Mouse (Mus musculus): ENCODE results near the gene Gpr39.

Gpr39 gene

GRCm38 (mm10) chr1:125701101-125701590 lies 24.4 kb downstream of the Gpr39 start:
- CTCF ChIA-PET = no interaction called here

- CTCF ChIA-PET = no interaction called here
These were observed 25.0 kb downstream of the Gpr39 start for GRCm38 (mm10) chr1:125701773-125702172.

GRCm38 (mm10) chr1:125702326-125702725 lies 25.5 kb downstream of the Gpr39 start:
- CTCF ChIA-PET = no interaction called here

DNA sequence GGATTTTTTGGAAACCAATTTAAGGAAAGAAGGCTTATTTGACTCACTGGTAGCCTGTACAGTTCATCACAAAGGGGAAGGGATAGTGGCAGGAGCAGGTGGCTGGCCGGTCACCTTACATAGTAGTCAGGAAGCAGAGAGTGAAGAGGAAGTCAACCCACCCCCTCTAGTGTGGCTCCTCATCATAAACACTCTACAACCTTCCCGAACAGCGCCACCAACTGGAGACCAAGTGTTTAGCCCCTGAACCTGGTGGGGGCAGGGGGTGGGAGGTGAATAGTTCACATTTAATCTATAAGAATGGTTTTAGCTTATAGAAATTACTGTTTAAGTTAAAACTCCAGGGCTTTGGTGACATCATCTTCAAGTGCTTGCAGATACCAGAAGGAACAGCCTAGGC lies 28.6 kb downstream of the Gpr39 start:
- CTCF ChIA-PET = no interaction called here

- CTCF ChIA-PET = no interaction called here
These were observed 38.5 kb downstream of the Gpr39 start for GRCm38 (mm10) chr1:125715286-125715685.

DNA sequence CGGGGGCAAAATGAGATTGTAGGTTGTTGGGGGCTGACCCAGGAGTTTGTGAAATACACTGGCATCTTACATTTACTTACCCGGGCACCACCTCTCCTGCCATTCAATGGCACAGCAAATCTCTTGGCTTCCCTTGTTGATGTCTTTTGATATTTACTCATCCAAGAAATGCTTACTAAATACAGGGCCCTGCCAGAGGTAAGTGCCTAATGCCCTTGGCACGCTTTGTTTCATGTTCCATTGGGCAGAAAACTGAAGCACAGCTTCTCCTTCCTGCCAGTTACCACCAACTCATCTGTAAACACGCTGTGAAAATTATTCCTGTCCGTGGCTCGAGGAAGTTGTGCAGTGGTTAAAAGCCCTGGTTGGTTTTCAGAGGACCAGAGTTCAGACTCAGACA lies 39.4 kb downstream of the Gpr39 start:
- CTCF ChIA-PET = no interaction called here

DNA sequence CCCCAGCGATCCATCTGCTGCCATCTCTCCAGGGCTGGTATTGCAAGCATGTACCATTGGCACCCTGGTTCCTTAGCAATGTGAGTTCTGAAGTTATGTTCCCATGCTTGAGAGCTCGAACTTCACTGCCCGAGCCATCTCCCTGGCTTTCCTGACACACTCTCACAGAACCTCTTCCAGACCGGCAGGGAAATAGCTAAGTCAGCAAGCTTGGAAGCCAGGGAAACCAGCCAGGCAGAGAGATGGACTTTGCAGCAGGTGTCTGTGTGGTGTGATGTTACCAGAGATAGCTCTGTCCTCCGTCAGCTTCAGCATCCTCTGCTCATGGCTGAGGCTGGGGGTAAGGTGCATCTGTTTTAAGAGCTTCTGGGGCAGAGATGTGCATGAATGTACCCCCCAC lies 41.1 kb downstream of the Gpr39 start:
- CTCF ChIA-PET = no interaction called here

DNA sequence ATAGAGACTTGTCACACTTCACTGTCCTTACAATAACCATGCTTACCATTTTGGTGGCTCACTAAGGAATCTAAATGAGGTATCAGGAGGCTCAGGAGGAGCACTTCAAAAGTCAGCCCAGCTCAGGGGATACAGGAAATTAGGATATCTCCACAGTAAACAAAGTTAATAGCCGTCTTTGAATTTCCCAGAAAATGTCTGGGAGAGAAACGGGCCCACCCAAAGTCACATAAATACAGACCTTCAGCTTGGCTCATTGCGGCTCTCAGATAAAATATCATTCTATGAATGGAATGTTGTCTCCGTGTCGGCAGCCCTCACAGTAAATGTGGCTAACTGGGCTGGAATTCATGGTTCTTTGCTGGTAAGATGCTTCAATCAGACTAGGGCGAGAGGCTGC lies 42.3 kb downstream of the Gpr39 start:
- CTCF ChIA-PET = no interaction called here

- CTCF ChIA-PET = no interaction called here
These were observed 44.4 kb downstream of the Gpr39 start for GRCm38 (mm10) chr1:125721104-125721758.

- CTCF ChIA-PET = no interaction called here
These were observed 47.5 kb downstream of the Gpr39 start for GRCm38 (mm10) chr1:125724304-125724703.

- CTCF ChIA-PET = no interaction called here
These were observed 52.3 kb downstream of the Gpr39 start for GRCm38 (mm10) chr1:125729025-125729565.

DNA sequence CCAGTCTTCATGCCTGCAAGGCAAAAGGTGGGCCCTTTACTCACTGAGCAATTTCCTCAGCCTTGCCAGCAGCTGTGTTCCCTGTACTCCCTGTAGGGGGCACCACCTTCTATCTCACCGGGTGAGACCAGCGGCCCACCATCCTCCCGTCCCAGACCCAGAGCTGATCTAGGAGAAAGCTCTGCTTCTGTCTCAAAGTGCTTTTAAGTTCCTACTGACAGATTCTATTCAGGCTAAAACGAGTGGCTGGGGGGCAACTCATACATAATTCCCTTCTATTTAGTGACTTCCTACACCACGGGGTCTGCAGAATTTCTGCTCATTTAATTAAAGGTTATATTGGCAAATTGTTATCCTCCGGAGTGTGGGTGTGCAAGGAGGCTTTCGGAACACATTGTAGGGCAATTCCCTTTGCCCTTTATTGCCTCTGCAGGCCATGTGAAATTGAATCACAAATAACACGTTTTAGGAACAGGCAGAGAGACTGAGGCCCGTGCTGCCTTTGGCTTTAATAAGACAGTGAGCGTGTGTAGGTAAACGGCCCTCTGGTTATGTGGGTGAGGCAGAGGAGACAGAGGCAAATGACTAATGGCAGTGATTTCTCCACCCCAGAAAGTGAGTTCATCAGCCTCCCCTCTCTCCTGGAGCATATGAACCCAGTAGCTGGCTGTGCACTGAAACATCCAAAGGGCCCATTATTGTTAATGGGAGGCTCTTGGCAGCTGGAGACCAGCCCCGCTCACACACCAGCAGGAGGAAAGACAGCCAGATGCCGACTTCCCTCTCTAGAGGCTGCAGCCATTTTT lies 53.1 kb downstream of the Gpr39 start:
- CTCF ChIA-PET = no interaction called here

DNA sequence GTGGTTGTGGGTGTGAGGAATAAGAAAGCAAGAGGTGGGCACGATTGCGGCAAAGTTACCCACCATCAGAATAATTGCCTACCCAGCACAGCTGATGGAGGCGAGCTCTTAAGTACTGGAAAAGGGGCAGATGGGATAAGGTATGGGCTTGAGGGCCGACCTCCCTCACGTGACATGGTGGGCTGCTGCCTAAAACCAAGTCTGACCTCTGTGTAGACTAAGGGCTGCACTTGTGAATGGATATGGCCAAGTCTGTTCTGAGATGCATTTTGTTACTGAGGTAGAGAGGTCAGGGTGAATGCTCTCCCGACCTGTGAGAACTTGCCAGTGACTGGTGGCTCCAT lies 53.7 kb downstream of the Gpr39 start:
- CTCF ChIA-PET = no interaction called here

DNA sequence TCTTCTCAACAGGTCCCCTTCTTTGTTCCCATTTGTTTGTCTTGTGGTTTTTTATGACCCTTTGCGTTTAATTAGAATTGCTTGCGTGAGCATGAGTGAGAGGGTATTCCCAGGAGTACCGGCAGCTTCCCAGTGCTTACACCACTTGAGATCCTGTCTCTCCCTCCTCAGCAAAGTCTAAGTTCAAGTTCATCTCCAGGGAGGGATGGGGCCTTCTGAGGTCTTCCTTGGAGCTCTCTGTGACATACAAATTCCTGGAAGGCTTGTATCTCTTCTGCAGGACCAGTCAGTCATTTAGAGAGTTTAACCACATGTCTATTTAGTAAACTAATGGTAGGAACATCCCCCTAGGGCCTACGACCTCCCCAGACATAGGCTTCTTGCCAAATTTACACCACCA lies 55.1 kb downstream of the Gpr39 start:
- CTCF ChIA-PET = no interaction called here

- CTCF ChIA-PET = no interaction called here
These were observed 68.0 kb downstream of the Gpr39 start for GRCm38 (mm10) chr1:125744766-125745165.

DNA sequence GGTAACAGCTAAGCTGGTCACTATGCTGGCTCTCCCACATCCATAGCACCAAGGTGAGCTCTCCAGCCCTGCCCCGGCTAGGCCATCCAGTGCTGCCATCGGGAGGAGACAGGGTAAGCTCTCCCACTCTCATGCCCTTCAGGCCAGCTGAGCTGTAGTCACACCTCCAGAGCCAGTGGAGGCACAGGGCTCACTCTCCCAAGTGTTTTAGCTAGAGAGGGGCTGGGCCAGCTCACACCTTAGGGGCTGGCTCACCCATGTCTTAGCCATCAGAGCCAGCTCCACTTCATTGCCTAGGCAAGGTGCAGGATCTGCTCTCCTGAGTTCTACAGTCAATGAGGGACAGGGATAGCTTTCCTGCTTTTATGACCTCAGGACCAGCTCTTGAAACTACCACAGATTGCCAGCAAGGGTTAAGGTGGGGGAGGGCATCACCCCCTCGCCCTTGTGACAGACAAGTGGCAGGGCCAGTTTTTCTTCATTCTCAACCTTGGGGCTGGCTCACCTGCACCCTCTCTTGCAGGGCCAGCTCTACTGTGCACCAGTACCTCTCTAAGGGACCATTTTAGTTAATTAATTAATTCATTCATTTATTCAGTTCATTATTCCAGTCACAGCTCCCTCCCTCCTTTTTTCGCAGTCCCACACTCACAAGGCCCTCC lies 78.7 kb downstream of the Gpr39 start:
- CTCF ChIA-PET = no interaction called here

DNA sequence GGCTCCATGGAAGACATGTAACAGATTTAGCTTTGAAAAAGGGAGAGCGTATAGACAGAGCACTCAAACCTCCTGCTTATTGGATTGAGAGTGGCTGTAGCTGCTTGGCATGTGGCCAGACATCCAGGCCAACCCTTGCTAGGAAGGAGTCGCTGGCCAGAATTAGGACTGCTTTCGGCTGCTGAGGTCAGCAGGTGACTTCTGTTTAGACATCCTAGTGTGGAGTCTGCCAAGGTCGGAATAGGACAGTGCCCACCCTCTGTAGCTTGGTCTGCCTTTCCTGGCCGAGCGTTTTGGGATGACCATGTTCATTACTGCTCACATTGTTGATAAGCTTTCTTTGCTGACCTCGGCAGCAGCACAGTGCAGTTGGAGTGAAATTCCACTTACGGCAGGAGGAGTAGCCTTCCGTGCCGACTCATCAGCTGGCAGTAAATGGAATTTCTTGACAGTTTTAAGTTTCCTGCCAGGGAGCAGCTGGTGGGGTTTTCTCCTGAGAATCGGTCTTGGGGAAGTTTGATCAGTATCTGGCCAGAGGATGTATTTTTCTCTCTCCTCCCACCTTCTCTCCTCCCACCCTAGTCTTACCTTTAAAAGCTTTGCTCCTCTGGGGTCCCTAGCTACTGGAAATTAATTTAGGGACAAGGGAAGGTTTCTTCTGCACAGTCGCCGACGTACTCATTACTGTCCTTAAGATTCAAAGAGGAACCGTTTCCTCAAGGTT lies 83.3 kb downstream of the Gpr39 start:
- CTCF ChIA-PET = no interaction called here

DNA sequence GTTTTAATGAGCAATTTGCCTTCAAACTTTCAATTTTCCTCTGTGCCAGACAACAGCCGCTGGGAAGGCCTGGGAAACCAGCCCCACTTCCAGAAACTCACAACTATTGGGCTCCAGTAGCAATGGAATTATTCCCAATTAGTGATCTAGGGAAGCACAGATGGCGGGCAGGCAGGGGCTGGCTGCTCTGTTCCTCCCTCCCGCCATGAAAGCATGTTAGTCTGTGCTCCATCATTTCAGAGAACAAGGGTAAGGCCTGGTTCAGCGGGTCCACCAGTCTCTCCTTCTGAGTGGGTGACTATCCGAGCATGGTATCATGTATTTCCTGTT lies 83.9 kb downstream of the Gpr39 start:
- CTCF ChIA-PET = no interaction called here

GRCm38 (mm10) chr1:125762076-125762475 lies 85.3 kb downstream of the Gpr39 start:
- CTCF ChIA-PET = no interaction called here

- CTCF ChIA-PET = no interaction called here
These were observed 113.0 kb downstream of the Gpr39 start for GRCm38 (mm10) chr1:125789804-125790203.

DNA sequence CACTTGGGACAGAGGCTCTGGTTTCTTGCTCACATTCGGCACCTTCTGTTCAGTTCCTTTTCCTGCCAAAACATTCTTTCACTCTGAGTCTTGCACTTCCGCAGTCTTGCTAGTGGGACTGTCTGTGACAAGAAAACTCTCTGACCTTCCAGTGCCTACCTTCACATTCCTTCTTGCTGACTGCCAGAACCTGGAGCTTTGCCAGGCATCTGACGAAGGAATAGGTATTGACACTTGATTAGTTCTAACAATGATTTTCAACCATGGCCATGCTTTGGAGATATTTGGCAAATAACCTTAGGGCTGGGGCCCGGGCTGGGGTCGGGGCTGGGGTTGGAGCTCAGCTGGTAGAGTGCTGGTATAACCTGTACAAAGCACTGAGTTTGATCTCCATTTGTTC lies 123.7 kb downstream of the Gpr39 start:
- CTCF ChIA-PET = no interaction called here

DNA sequence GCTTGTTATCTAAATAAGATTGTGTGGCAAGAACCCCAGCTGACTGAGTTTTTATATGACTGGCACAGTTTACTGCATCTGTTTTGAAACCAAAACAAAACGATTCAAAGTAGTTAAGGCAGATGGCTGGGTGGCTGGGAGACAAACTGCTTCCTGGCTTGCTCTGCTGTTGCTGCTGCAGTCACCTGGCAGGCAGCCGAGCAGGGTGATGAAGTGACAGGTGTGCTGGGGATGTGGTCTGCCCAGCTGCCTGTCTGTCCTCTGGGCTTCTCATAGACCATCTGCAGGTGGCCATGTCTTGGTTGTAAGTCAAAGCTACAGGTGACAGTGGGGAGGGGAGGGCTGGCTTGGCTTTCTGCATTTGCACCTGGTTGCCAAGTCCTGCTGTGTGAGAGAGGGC lies 131.6 kb downstream of the Gpr39 start:
- CTCF ChIA-PET = no interaction called here
